Mouse (Mus musculus) lung, postnatal 4 days (tissue): ENCODE data around the gene Smim6.

ENCODE experiments used
- DNase-seq, 2 experiments: peaks; one replicate each; pipeline ENCODE4 v3.0.0; 2021

Gene Smim6

DNA sequence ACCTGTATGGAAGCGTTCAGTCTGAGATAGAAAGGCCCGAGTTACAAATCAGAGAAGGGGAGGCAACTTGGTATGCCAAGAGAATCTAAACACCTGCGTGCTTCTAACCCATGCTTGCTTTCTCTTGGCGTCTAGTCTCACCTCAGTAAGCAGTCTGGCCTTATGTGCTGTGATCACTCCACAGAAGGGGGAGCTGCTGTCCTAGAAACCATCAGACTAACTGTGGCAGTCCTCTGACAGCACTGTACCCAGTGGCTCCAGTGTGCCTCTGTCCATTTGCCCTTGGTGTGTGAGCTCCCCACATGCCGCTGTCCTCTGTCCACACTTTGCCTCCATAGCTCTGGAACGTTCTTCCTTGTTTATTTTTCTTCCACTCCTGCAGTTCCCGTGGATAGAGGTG, 30.2 kb downstream of the Smim6 start:
- DNase-seq = no peak

GRCm38 (mm10) chr11:115945247-115945646, 33.4 kb downstream of the Smim6 start:
- DNase-seq = no peak

GRCm38 (mm10) chr11:115946221-115946828, 34.5 kb downstream of the Smim6 start:
- peak in 1 of 2 experiments; percentile 45 for DNase-seq

- DNase-seq = no peak
Measured at GRCm38 (mm10) chr11:115948316-115948715, 36.5 kb downstream of the Smim6 start.

DNA sequence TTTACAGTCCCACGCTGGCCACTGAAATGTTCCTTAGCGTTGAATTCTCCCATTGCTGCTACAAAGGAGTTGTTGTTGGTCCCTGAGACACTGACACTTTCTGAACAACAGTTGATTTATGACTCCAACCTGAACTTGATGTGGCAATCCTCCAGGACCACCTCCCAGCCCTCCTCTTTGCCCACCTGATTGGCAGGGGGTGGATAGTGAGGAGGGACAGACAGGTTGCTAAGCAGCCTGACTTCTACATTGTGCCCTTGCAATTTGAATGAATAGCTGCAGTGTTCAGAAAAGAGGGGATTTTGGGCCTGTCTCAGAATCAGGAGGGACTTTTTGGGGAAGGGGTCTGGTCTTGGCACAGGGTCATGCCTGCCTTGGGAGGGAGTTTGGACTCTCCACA, 38.9 kb downstream of the Smim6 start:
- no peak for DNase-seq

DNA sequence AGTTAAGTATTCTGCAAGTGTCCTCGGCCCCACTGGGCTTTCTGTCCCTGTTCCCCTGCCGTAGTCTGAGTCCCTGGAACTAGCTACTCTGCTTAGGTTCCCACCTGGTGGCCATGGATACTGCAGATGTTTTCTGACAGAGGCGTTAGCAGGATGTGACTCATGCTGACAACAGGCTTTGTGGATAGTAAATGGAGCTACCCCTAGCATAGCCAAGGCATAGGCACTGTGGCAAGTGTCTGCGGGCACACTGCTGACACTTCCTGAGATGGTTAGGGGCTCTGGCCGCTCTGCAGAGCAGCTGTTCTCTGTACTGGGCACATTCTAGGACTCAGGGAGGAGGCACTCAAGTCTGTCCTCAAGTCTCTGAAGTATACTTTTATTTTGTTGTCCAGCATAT, 42.9 kb downstream of the Smim6 start:
- no peak for DNase-seq

DNA sequence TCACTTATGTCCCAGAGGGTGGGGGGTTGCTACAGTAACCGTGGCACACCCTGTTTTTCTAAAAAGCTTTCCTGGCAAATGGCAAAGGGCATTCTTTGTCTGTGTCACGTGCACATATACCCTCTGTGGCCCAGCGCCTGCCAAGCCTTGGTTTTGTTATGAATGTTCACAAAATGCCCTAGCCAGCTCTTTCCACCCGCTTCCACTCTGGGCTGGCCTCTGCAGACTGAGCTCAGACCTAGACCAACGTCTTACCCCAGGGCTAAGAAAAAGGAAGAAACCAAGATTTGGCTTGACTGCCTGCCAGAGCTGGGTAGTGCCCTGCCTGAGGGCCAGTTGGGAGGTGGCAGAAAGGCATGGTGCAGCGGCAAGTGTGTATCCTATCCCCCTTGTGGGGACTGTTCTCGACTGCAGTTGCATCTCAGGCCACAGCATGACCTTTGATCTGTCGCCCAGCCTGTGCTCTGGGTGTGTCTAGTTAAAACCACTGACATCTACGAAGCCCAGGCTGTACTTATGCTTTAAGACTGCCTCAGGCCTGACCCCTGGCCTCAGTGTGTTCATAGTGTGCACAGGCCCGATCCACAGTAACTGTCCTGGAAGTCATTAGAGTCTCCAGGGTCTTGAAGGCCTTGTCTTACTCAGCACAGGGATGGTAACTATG, 43.5 kb downstream of the Smim6 start:
- DNase-seq = no peak

DNA sequence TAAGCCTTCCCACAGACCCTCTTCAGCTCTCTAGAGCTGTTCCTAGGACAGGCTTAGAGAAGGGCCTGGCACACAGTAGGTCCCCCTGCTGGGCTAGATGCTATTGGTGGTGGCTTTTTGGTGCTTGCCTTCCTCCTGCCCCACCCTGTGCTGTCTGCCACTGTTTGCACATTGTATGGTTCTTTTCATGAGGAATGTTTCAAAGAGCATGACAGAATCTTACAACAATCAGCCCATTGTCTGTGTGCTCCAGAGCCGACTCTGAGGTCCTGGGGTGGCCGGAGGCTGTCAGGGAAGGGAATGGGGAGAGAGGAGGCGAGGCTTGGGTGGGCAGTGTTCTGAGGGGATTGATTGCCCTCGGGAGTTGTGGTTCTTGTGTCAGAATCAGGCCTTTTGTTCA, 44.6 kb downstream of the Smim6 start:
- DNase-seq = no peak

GRCm38 (mm10) chr11:115957971-115958370, 46.2 kb downstream of the Smim6 start:
- DNase-seq = no peak

GRCm38 (mm10) chr11:115959018-115959417, 47.2 kb downstream of the Smim6 start:
- DNase-seq = no peak

DNA sequence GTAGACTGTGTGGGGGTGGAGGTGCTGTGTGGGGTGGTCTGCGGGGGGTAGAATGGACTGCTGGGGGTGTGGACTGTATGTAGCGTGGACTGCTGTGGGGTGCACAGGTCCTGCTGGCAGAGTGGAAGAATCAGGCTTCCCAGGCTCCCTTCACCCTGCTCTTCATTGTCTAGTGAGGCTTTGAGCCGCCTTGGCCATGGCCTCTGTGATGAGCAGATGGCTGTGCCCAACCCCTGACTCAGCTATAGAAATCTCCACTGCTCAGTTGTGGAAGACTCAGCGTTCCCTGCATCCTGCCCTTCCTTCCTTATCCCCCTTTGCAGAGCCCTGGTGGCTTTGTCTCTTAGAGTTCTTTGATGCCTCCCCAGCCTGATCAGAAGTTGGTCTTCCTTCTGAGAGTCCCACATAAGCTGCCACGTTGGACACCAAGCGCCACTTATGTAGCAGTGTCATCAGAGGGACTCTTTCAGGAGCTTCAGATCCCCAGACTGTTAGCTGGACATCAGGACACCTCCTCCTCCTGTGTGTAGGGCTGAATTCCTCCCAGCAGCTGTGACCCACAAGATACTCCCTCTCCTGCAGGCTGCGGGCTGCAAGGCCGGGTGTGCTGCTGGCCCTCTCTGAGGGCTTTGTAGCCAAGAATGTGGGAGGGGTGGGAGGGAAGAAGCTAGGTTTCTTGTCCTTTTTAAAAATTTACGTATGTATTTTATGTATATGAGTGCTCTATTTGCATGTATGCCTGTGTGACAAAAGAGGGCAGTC, 51.0 kb downstream of the Smim6 start:
- DNase-seq = no peak
